Mouse (Mus musculus): ENCODE data around the gene Tppp. TPM values are rescaled to one million over a fixed set of nuclear protein-coding genes. Genes with fewer than 3 reads are reported as not detected.

The Tppp gene
- total RNA-seq, 2 experiments from 2014 or later: 8.5 to 15.4 TPM

Other genes starting within 250 kb of the Tppp start
- gene Nkd2, start 161.8 kb upstream of the Tppp start, total RNA-seq (2021): 1 to 10 TPM; 1.4 to 1.8 TPM
- under 1 TPM; 0.63 to 0.67 TPM for gene Trip13, start 71.6 kb upstream of the Tppp start, total RNA-seq (2021)
- 10 to 100 TPM; 27.4 to 31.8 TPM for gene Brd9, start 71.6 kb upstream of the Tppp start, total RNA-seq (2021)
- gene Zdhhc11, start 45.6 kb upstream of the Tppp start, total RNA-seq (2021): not detected
- gene Cep72, start 52.9 kb downstream of the Tppp start, total RNA-seq (2021): 1 to 10 TPM; 1.3 to 2.2 TPM
- under 1 TPM; 0.73 to 0.99 TPM for gene Slc9a3, start 112.0 kb downstream of the Tppp start, total RNA-seq (2021)
- gene Exoc3, start 199.3 kb downstream of the Tppp start, total RNA-seq (2021): 10 to 100 TPM; 61.8 to 70.6 TPM